Mouse (Mus musculus) MEL (cell line): ENCODE results near the gene Pml.

Experiments used
- EP300 ChIP-seq, 2 experiments: IDR thresholded peaks; 2 replicates each; pipeline ENCODE4 v1.6.1; 2011; ENCODE audit warnings: improper control_type of control experiment in 2 of 2, low read length in 2 of 2, low read depth in 1 of 2, mild to moderate bottlenecking in 1 of 2
- MXI1 ChIP-seq: IDR thresholded peaks from 2 replicates; pipeline ENCODE4 v1.6.1; 2011; ENCODE audit warnings: mild to moderate bottlenecking, low read depth, low read length, improper control_type of control experiment

DNA sequence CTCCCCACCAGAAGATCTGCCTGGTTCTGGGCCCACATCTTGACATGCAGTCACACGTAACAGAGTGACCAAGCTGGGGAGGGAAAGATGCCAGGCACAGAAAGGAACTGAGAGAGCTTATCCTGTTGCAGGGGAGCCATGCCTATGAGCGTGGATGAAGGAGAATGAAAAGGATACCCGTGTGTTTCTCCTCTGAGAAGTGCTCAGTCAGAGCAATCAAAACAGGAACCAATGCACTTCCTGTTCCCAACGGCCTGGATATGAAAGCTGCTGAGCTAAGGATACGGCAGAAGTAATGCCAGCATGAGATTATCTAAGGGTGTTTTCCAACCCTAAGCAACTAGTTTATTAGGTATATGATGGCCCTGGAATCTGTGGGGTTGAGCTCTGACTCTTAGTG, 17.2 kb downstream of the Pml start:
- no peak for TF ChIP-seq MXI1
- peak; percentile 78 to 83 for TF ChIP-seq EP300 (IDR thresholded peaks at IDR 0.05; ENCODE audit: low read depth in 1 of 2, low read length in 2 of 2)
